Mouse (Mus musculus) liver, postnatal 0 days (tissue): ENCODE measurements around the gene Slc12a4. TPM values are rescaled to one million over a fixed set of nuclear protein-coding genes. Genes with fewer than 3 reads are reported as not detected.

ENCODE experiments used
- ATAC-seq: fragments of 200-750 bp; cut with Nextera tagmentation; 2 replicates; pipeline ENCODE4 v1.8.0; 2017; ENCODE audit warnings: mild to moderate bottlenecking, moderate library complexity
- DNase-seq: peaks from one replicate; pipeline ENCODE4 v3.0.0-alpha.2; 2016
- H3K27ac ChIP-seq: fragments of 300-500 bp; sonication (generic); 2 replicates; pipeline ENCODE4 v1.5.1; 2014; ENCODE audit warnings: antibody characterized with exemption, moderate library complexity, mild to moderate bottlenecking, low read depth
- H3K27me3 ChIP-seq: fragments of 300-500 bp; sonication (generic); 2 replicates; pipeline ENCODE4 v1.6.1; 2014; ENCODE audit warnings: low read length, control low read depth, mixed read lengths; ENCODE audit not compliant: insufficient read depth
- H3K36me3 ChIP-seq: fragments of 300-500 bp; sonication (generic); replicated peaks from 2 replicates; pipeline ENCODE4 v1.6.1; 2014; ENCODE audit warnings: mild to moderate bottlenecking, control low read depth, low read length, moderate library complexity, mixed read lengths; ENCODE audit not compliant: insufficient read depth
- H3K4me1 ChIP-seq: fragments of 300-500 bp; sonication (generic); 2 replicates; pipeline ENCODE4 v1.6.1; 2014; ENCODE audit warnings: antibody characterized with exemption, mild to moderate bottlenecking, control low read depth; ENCODE audit not compliant: insufficient read depth
- H3K4me2 ChIP-seq: fragments of 300-500 bp; sonication (generic); 2 replicates; pipeline ENCODE4 v1.6.1; 2014; ENCODE audit warnings: low read depth, mild to moderate bottlenecking, low read length, moderate library complexity, mixed read lengths
- H3K4me3 ChIP-seq: fragments of 300-500 bp; sonication (generic); 2 replicates; pipeline ENCODE4 v1.5.1; 2014; ENCODE audit warnings: low read depth, low read length
- H3K9ac ChIP-seq: fragments of 300-500 bp; sonication (generic); replicated peaks from 2 replicates; pipeline ENCODE4 v1.6.1; 2014; ENCODE audit warnings: mild to moderate bottlenecking, moderate library complexity
- H3K9me3 ChIP-seq: fragments of 300-500 bp; sonication (generic); 2 replicates; pipeline ENCODE4 v1.6.1; 2016; ENCODE audit warnings: mild to moderate bottlenecking, control low read depth, low read length, mixed read lengths
- CTCF ChIP-seq: sonication (generic); IDR thresholded peaks from 2 replicates; pipeline ENCODE4 v1.5.1; 2016; ENCODE audit warnings: antibody characterized with exemption, low read depth
- EP300 ChIP-seq: IDR thresholded peaks from 2 replicates; pipeline ENCODE4 v1.6.1; 2016; ENCODE audit warnings: antibody characterized with exemption, low read depth, mild to moderate bottlenecking
- WGBS: fragments of 180-500 bp; shearing (Covaris S2); extraction: QIAGEN DNeasy Blood & Tissue Kit; methylation state at CpG from one replicate; pipeline ENCODE4 v1.1.7; 2014; ENCODE audit not compliant: insufficient replicate concordance; 5-methylcytosine and 5-hydroxymethylcytosine counted together
- polyA plus RNA-seq: library from polyadenylated mRNA; unstranded; fragments of >200 nt; fragmentation: Nextera tagmentation; extraction: Ambion mirVana; gene quantifications from 2 replicates; pipeline ENCODE4 v1.2.1, GENCODE M21; 2015

Gene Slc12a4
- polyA plus RNA-seq, 1 experiment from 2014 or later = 5.2 TPM

DNA sequence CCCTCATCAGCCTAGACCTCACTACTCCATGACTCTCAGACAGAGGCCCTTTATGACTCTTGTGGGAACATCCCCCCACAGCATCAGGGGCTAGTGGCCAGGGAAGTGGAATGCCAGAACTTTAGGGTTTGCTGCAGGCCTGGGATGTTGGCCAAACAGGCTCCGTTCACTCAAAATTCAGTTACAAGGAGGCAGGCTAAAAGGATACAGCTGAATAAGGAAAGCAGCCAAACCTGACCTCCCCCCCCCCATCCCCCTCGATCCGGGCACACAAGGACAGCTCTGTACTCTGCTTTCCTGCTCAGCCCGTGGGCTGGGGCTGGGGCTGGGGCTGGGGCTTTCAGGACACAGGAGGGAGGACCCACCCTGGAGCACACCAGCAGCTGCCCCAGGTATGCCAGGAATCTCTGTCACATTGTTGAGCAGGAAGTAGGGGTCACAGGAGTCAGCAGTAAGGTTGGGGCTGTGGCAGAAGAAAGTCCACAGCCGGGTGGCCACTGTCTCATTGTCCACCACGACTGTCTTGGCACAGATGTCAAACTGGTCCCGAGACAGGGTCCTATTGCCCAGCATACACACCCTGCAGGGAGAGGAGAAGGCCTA lies 14.7 kb downstream of the Slc12a4 start:
- WGBS = 77% methylated on average over 7 of the region's 7 CpGs
- Histone ChIP-seq H3K4me3 (no peak overlapping the region), H3K36me3 (peaks cover 36% of the 10 kb centered on the region), H3K4me2 (no peak overlapping the region), H3K9me3 (no peaks in the 10 kb centered on the region), H3K4me1 (0 out of 2 replicates have a peak, but pooled peaks cover 6% of the 10 kb centered on the region), H3K27ac (no peak overlapping the region), H3K27me3 (no peaks in the 10 kb centered on the region), H3K9ac (no peak overlapping the region)
- DNase-seq = no peak
- TF ChIP-seq CTCF = no peak
- no peak for ATAC-seq

GRCm38 (mm10) chr8:105949350-105949749 lies 16.5 kb downstream of the Slc12a4 start:
- Histone ChIP-seq H3K4me1 (0 out of 2 replicates have a peak, but pooled peaks cover 6% of the 10 kb centered on the region), H3K4me2 (no peak overlapping the region), H3K4me3 (no peak overlapping the region), H3K9me3 (no peaks in the 10 kb centered on the region), H3K9ac (no peak overlapping the region), H3K36me3 (peaks cover 43% of the 10 kb centered on the region), H3K27me3 (no peaks in the 10 kb centered on the region), H3K27ac (no peak overlapping the region)
- peak; percentile 71 for DNase-seq
- 59% methylated on average over 10 of the region's 10 CpGs for WGBS
- TF ChIP-seq EP300 = no peak
- TF ChIP-seq CTCF = no peak
- ATAC-seq = peak; percentile 57

DNA sequence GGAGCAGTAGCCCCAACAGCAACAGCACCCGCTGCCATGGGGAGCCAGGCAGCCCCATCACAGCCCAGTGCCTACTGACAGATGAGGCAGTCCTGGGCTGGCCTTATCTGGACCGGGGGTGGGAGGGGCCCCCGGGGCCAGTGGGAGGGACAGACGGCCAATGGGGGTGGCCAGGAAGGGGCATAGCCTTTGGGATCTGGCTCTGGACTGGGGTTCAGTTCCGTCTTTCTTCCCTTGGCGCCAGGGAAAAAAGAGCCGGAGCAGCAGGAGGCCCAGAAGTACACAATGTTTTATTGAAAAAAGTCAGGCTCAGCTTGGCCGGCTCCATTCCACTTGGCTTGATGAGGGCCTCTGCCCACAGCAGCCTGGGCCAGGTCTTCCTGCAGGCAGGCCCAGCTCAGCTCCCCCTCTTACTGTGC lies 22.6 kb downstream of the Slc12a4 start, which contains the start of gene Lcat:
Lcat (minus strand) TSS at position 62 of the 419 bp plus-strand sequence.
- Histone ChIP-seq H3K4me3 (peak within 1 kb of the TSS; percentile 45), H3K4me2 (peak within 1 kb of the TSS; percentile 67), H3K27me3 (no peaks in the 10 kb centered on the region), H3K9ac (peak within 1 kb of the TSS; percentile 59), H3K27ac (peak within 1 kb of the TSS; percentile 94), H3K9me3 (no peaks in the 10 kb centered on the region), H3K4me1 (peaks cover 5% of the 10 kb centered on the region; the same call in 1 of the 2 replicates), H3K36me3 (peaks cover 28% of the 10 kb centered on the region)
- peak; percentile 76 for ATAC-seq
- 45% methylated on average over 8 of the region's 8 CpGs for WGBS
- peak; percentile 78 for DNase-seq
- TF ChIP-seq CTCF (no peak), EP300 (no peak)

- TF ChIP-seq EP300 (peak; percentile 80; the same call in 1 of the 2 replicates), CTCF (no peak)
- Histone ChIP-seq H3K4me3 (peak overlapping the region; percentile 45), H3K9ac (peak overlapping the region; percentile 59), H3K4me1 (peaks cover 5% of the 10 kb centered on the region; the same call in 1 of the 2 replicates), H3K4me2 (peak overlapping the region; percentile 67), H3K36me3 (peaks cover 20% of the 10 kb centered on the region), H3K9me3 (no peaks in the 10 kb centered on the region), H3K27ac (peak overlapping the region; percentile 94), H3K27me3 (no peaks in the 10 kb centered on the region)
- ATAC-seq = peak; percentile 83
- DNase-seq = peak; percentile 71
- WGBS = 70% methylated on average over 5 of the region's 5 CpGs
Measured at GRCm38 (mm10) chr8:105942542-105942941, 23.4 kb downstream of the Slc12a4 start.

- TF ChIP-seq EP300 (no peak), CTCF (no peak)
- Histone ChIP-seq H3K36me3 (peaks cover 17% of the 10 kb centered on the region), H3K27ac (peak overlapping the region; percentile 94), H3K9ac (peak overlapping the region; percentile 57), H3K27me3 (no peaks in the 10 kb centered on the region), H3K4me2 (peak overlapping the region; percentile 67), H3K4me1 (peaks cover 5% of the 10 kb centered on the region; the same call in 1 of the 2 replicates), H3K9me3 (no peaks in the 10 kb centered on the region), H3K4me3 (peak overlapping the region; percentile 45)
- peak; percentile 69 for DNase-seq
- ATAC-seq = peak; percentile 53
- WGBS = 73% methylated on average over 11 of the region's 11 CpGs
Measured at GRCm38 (mm10) chr8:105942026-105942425, 23.9 kb downstream of the Slc12a4 start.

GRCm38 (mm10) chr8:105938306-105938669 lies 27.6 kb downstream of the Slc12a4 start, which contains the start of gene Psmb10:
TSS of gene Psmb10 (minus strand) at chr8:105938444.
- Histone ChIP-seq H3K4me3 (peak within 1 kb of the TSS; percentile 58), H3K27me3 (no peaks in the 10 kb centered on the region), H3K36me3 (peaks cover 11% of the 10 kb centered on the region), H3K9me3 (no peaks in the 10 kb centered on the region), H3K27ac (peak within 1 kb of the TSS; percentile 92), H3K4me1 (peaks cover 14% of the 10 kb centered on the region), H3K9ac (peak within 1 kb of the TSS; percentile 87), H3K4me2 (peak within 1 kb of the TSS; percentile 92)
- ATAC-seq (no peak), DNase-seq (peak; percentile 55)
- peak; percentile 11; the same call in 1 of the 2 replicates for TF ChIP-seq CTCF
- TF ChIP-seq EP300 = no peak
- 5% methylated on average over 4 of the region's 4 CpGs for WGBS
